Mouse (Mus musculus): ENCODE measurements around the gene Bcl7c.
"Not testable (repeated sequence)": the region's sequence is repeated elsewhere in the genome, so short reads cannot be mapped to it uniquely, and the experiment has no call there.

The Bcl7c gene

DNA sequence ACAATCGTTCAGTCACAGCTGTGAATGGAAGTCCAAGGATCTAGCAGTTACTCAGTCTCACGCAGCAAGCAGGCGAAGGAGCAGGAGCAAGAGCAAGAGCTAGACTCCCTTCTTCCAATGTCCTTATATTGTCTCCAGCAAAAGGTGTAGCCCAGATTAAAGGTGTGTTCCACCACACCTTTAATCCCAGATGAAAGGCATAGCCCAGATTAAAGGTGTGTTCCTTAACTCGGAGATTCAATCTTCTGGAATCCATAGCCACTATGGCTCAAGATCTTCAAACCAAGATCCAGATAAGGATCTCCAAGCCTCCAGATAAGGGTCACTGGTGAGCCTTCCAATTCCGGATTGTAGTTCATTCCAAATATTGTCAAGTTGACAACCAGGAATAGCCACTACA, 23.3 kb upstream of the Bcl7c start, which contains the start of gene Ctf2:
Gene Ctf2 (minus strand): TSS at position 101 of the 400 bp plus-strand sequence.
- H3K36me3 ChIP-seq (ENCODE audit: control insufficient read depth, insufficient read depth, low read length, poor library complexity, severe bottlenecking); H3K27me3 ChIP-seq (ENCODE audit: control insufficient read depth, insufficient read depth, low read length, poor library complexity, severe bottlenecking); DNase-seq (ENCODE audit: low read depth, low spot score): not testable (repeated sequence)

- no peak for DNase-seq (ENCODE audit: low read depth, low spot score)
- H3K27me3 ChIP-seq (ENCODE audit: control insufficient read depth, insufficient read depth, low read length, poor library complexity, severe bottlenecking) = no peaks in the 10 kb centered on the region
- H3K36me3 ChIP-seq (ENCODE audit: control insufficient read depth, insufficient read depth, low read length, poor library complexity, severe bottlenecking) = no peaks in the 10 kb centered on the region
These were observed 21.4 kb upstream of the Bcl7c start for GRCm38 (mm10) chr7:127730170-127730569.

- Histone ChIP-seq H3K27me3 (ENCODE audit: control insufficient read depth, insufficient read depth, low read length, poor library complexity, severe bottlenecking) (no peaks in the 10 kb centered on the region), H3K36me3 (ENCODE audit: control insufficient read depth, insufficient read depth, low read length, poor library complexity, severe bottlenecking) (no peaks in the 10 kb centered on the region)
- peak; percentile 18 for DNase-seq (ENCODE audit: low read depth, low spot score)
These were observed 19.2 kb upstream of the Bcl7c start for GRCm38 (mm10) chr7:127727898-127728297.

DNA sequence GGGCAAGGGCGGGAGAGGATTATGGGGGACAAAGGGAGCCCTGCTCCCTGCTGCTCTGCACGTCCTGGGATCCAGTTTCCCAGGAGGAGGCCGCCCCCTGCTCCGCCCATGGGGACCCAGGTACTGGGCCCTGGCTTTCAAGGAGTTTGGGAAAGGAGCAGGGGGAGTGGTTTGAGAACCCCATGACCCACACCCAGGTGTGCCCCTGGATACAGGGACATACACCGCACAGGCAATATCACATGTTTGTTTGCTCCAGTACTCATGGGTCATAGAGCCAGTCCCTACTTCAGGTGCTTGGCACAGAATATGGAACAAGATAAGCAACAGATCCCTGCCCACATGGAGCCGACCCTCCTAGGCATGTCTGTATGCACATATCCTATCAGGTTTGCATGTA, 17.2 kb upstream of the Bcl7c start:
- Histone ChIP-seq H3K36me3 (ENCODE audit: control insufficient read depth, insufficient read depth, low read length, poor library complexity, severe bottlenecking) (no peaks in the 10 kb centered on the region), H3K27me3 (ENCODE audit: control insufficient read depth, insufficient read depth, low read length, poor library complexity, severe bottlenecking) (no peaks in the 10 kb centered on the region)
- no peak for DNase-seq (ENCODE audit: low read depth, low spot score)

GRCm38 (mm10) chr7:127725490-127725889, 16.8 kb upstream of the Bcl7c start:
- no peaks in the 10 kb centered on the region for H3K36me3 ChIP-seq (ENCODE audit: control insufficient read depth, insufficient read depth, low read length, poor library complexity, severe bottlenecking)
- H3K27me3 ChIP-seq (ENCODE audit: control insufficient read depth, insufficient read depth, low read length, poor library complexity, severe bottlenecking) = no peaks in the 10 kb centered on the region
- DNase-seq (ENCODE audit: low read depth, low spot score) = no peak

DNA sequence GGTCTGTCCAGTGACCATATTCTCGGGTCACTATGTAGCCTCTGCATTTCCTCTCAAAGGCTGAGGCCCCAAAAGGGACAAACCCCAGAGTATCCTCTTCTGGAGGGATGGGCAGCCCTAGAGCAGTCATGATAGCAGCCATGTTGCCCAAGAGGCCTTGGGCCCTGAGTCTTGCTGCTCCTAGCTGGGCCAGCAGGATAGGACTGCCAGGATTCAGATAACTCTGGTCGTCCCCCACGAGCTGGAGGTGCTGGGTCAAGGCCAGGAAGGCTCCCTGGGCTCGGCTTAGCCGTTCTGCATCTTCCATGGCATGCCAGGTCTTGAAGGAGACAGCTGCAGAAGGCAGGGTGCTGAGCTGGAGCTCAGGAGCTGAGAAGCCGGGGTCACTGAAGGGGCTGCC, 10.5 kb upstream of the Bcl7c start:
- H3K27me3 ChIP-seq (ENCODE audit: control insufficient read depth, insufficient read depth, low read length, poor library complexity, severe bottlenecking) = no peaks in the 10 kb centered on the region
- DNase-seq (ENCODE audit: low read depth, low spot score) = no peak
- H3K36me3 ChIP-seq (ENCODE audit: control insufficient read depth, insufficient read depth, low read length, poor library complexity, severe bottlenecking) = no peaks in the 10 kb centered on the region

DNA sequence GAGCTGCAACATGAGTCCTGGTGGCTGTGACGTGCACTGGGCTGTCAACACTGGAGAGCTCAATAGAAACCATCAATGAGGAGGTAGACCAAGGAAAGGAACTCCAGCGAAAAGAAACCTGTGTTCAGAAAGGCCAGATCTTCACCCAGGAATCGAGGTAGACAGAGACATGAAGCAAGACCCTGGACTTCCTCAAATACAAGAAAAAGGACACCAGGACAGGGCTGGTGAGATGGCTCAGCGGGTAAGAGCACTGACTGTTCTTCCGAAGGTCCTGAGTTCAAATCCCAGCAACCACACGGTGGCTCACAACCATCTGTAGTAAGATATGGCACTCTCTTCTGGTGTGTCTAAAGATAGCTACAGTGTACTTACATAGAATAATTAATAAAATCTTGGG, 9.6 kb upstream of the Bcl7c start:
- Histone ChIP-seq H3K27me3 (ENCODE audit: control insufficient read depth, insufficient read depth, low read length, poor library complexity, severe bottlenecking) (no peaks in the 10 kb centered on the region), H3K36me3 (ENCODE audit: control insufficient read depth, insufficient read depth, low read length, poor library complexity, severe bottlenecking) (no peaks in the 10 kb centered on the region)
- DNase-seq (ENCODE audit: low read depth, low spot score) = no peak

DNA sequence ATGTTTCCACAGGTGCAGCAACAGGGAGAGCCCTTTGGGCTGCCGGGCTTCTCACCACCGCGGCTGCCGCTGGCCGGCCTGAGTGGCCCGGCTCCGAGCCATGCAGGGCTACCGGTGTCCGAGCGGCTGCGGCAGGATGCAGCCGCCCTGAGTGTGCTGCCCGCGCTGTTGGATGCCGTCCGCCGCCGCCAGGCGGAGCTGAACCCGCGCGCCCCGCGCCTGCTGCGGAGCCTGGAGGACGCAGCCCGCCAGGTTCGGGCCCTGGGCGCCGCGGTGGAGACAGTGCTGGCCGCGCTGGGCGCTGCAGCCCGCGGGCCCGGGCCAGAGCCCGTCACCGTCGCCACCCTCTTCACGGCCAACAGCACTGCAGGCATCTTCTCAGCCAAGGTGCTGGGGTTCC, 8.3 kb upstream of the Bcl7c start:
- peak; percentile 70 for DNase-seq (ENCODE audit: low read depth, low spot score)
- Histone ChIP-seq H3K27me3 (ENCODE audit: control insufficient read depth, insufficient read depth, low read length, poor library complexity, severe bottlenecking) (no peaks in the 10 kb centered on the region), H3K36me3 (ENCODE audit: control insufficient read depth, insufficient read depth, low read length, poor library complexity, severe bottlenecking) (no peaks in the 10 kb centered on the region)

DNA sequence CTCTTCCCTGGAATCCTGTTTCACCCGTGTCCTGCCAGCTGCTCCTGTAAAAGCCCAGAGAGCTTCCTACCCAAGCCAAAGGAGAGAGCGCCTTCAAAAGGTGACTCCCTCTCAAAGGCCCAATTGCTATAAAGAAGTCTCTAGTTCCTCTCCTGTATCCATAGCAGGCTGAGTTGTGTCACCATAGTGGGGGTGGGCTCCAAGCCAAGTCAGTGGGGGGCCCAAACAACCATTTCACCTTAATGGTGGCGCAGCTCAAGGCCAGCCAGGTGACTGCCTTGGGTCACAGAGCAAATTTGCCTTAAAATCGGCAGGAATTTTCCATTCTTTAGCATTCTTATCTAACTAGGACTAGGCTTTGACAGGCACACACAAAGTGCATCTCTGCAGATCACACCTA, 6.1 kb upstream of the Bcl7c start:
- no peak for DNase-seq (ENCODE audit: low read depth, low spot score)
- Histone ChIP-seq H3K27me3 (ENCODE audit: control insufficient read depth, insufficient read depth, low read length, poor library complexity, severe bottlenecking) (no peaks in the 10 kb centered on the region), H3K36me3 (ENCODE audit: control insufficient read depth, insufficient read depth, low read length, poor library complexity, severe bottlenecking) (no peaks in the 10 kb centered on the region)

GRCm38 (mm10) chr7:127712461-127713385, 4.0 kb upstream of the Bcl7c start, which contains the start of gene Ctf1:
TSS of gene Ctf1 (plus strand) at chr7:127712736.
- no peaks in the 10 kb centered on the region for H3K36me3 ChIP-seq (ENCODE audit: control insufficient read depth, insufficient read depth, low read length, poor library complexity, severe bottlenecking)
- DNase-seq (ENCODE audit: low read depth, low spot score) = peak; percentile 49
- no peaks in the 10 kb centered on the region; the same call in 1 of the 2 replicates for H3K27me3 ChIP-seq (ENCODE audit: control insufficient read depth, insufficient read depth, low read length, poor library complexity, severe bottlenecking)

- Histone ChIP-seq H3K36me3 (ENCODE audit: control insufficient read depth, insufficient read depth, low read length, poor library complexity, severe bottlenecking) (peaks cover under 1% of the 10 kb centered on the region; the same call in 1 of the 2 replicates), H3K27me3 (ENCODE audit: control insufficient read depth, insufficient read depth, low read length, poor library complexity, severe bottlenecking) (no peaks in the 10 kb centered on the region; the same call in 1 of the 2 replicates)
- no peak for DNase-seq (ENCODE audit: low read depth, low spot score)
These were observed 2.7 kb upstream of the Bcl7c start for GRCm38 (mm10) chr7:127711456-127711855.

DNA sequence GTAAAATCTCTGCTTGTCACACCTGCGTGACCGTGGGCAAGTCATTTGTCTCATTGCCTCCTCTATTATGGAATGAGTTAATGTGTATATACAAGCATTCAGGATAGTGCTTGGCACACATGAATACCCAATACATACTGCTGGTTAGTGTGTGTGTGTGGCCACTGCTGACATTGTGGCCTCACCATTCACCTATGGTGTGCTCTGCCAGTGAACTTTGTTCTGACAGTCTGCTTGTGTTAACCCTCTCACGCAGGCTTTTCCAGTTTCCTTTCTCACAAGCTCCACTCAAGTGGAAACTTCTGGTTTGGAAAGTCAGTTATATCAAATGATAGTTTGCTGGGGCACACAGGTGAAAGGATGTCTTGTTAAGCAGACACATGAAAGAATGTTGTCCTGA, 2.3 kb upstream of the Bcl7c start:
- peaks cover 3% of the 10 kb centered on the region; the same call in 1 of the 2 replicates for H3K36me3 ChIP-seq (ENCODE audit: control insufficient read depth, insufficient read depth, low read length, poor library complexity, severe bottlenecking)
- no peaks in the 10 kb centered on the region; the same call in 1 of the 2 replicates for H3K27me3 ChIP-seq (ENCODE audit: control insufficient read depth, insufficient read depth, low read length, poor library complexity, severe bottlenecking)
- DNase-seq (ENCODE audit: low read depth, low spot score) = no peak

DNA sequence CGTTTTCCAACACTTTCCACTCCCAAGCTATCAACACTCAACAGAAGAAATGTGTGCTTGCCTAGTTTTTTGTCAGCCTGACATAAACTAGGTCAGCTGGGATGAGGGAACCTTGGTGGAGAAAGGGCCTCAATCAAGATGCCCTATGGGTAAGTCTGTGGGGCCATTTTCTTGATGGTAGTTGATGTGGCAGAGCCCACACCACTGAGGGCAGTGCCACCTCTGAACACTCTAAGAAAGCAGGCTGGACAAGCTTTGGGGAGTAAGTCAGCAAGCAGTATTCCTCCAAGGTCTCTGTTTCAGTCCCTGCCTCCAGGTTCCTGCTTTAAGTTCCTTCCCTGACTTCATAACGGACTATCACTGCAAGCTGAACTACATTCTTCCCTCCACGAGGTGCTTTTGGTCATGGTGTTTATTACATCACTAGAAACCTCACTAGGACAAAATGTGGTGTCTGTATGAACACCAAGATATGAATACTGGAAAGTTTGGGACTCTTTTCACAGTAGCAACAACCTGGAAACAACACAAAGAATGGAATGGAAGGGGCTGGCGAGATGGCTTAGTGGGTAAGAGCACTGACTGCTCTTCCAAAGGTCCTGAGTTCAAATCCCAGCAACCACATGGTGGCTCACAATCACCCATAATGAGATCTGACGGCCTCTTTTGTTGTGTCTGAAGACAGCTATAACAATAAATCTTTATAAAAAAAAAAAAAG, 687 bp upstream of the Bcl7c start:
- peak; percentile 8 for DNase-seq (ENCODE audit: low read depth, low spot score)
- H3K36me3 ChIP-seq (ENCODE audit: control insufficient read depth, insufficient read depth, low read length, poor library complexity, severe bottlenecking) = peaks cover 3% of the 10 kb centered on the region; the same call in 1 of the 2 replicates
- no peaks in the 10 kb centered on the region; the same call in 1 of the 2 replicates for H3K27me3 ChIP-seq (ENCODE audit: control insufficient read depth, insufficient read depth, low read length, poor library complexity, severe bottlenecking)

DNA sequence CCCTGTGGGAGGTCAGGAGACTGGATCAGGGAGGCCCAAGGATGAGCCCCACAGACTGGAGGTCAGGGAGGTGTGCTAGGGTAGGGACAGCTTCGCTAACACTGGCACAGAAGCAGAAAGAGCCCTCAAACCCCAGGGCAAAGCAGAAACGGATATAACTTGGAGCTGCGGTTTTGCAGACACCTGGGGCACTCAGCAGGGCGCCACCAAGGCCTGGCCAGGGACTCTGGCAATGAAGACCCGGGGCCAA, 851 bp downstream of the Bcl7c start:
- Histone ChIP-seq H3K27me3 (ENCODE audit: control insufficient read depth, insufficient read depth, low read length, poor library complexity, severe bottlenecking) (no peaks in the 10 kb centered on the region; the same call in 1 of the 2 replicates), H3K36me3 (ENCODE audit: control insufficient read depth, insufficient read depth, low read length, poor library complexity, severe bottlenecking) (peaks cover 3% of the 10 kb centered on the region; the same call in 1 of the 2 replicates)
- DNase-seq (ENCODE audit: low read depth, low spot score) = no peak

Measured in splenic B cell, adult 2 months (primary cell).